Comparison of ENCODE assay signal across 17 mouse cellular contexts in genomic region chr8:104565457-104565798, GRCm38 (mm10). TPM values are rescaled to one million over a fixed set of nuclear protein-coding genes. Genes with fewer than 3 reads are reported as not detected.
DNase-seq lines count a peak whose midpoint lies in the region; ATAC-seq and TF ChIP-seq lines count a peak whose summit lies in the region.
"Had no signal": no experiment of that assay in that cellular context is flagged by ENCODE, and none has a peak within 500 bp of the region (broad histone marks: within the 10 kb centered on the region; RNA-seq: fewer than 3 reads in every experiment).

No protein-coding gene starts in this region.

- no peak for DNase-seq in heart, postnatal 0 days (ENCODE audit: low spot score)
- no peak for DNase-seq in heart, adult 18-20 months
- no peak for DNase-seq in midbrain, embryonic 14.5 days
- DNase-seq in embryo, embryonic 9.5 days (ENCODE audit: extremely low spot score), result no peak
- no peak for DNase-seq in adrenal gland, postnatal 10 days

- H3K4me3 ChIP-seq in heart, postnatal 0 days (ENCODE audit: low read depth, low read length), result no peak overlapping the region
- no peak overlapping the region for H3K4me3 ChIP-seq in midbrain, embryonic 13.5 days (replicated peaks)
- no peak overlapping the region for H3K4me3 ChIP-seq in midbrain, embryonic 14.5 days (replicated peaks; ENCODE audit: low read depth, low read length)
- H3K4me3 ChIP-seq in hindbrain, embryonic 15.5 days, result no peak overlapping the region
- H3K4me3 ChIP-seq in stomach, embryonic 15.5 days (replicated peaks), result no peak overlapping the region
- H3K4me3 ChIP-seq: limb, embryonic 15.5 days had no signal

- no peak overlapping the region for H3K4me2 ChIP-seq in heart, postnatal 0 days (ENCODE audit: low read depth, low read length)
- no peak overlapping the region for H3K4me2 ChIP-seq in midbrain, embryonic 13.5 days (replicated peaks)
- H3K4me2 ChIP-seq in midbrain, embryonic 14.5 days (ENCODE audit: low read length), result no peak overlapping the region
- H3K4me2 ChIP-seq in hindbrain, embryonic 15.5 days, result no peak overlapping the region
- no peak overlapping the region for H3K4me2 ChIP-seq in stomach, embryonic 15.5 days

- 90% methylated on average over 5 of the region's 5 CpGs for WGBS in heart, postnatal 0 days
- WGBS in midbrain, embryonic 13.5 days, result 97% methylated on average over 5 of the region's 5 CpGs
- WGBS in midbrain, embryonic 14.5 days, result 92% methylated on average over 5 of the region's 5 CpGs
- WGBS in hindbrain, embryonic 15.5 days, result 86% methylated on average over 5 of the region's 5 CpGs
- WGBS in stomach, embryonic 15.5 days, result 94% methylated on average over 5 of the region's 5 CpGs

- H3K36me3 ChIP-seq in heart, postnatal 0 days (replicated peaks; ENCODE audit: control insufficient read depth, insufficient read depth, low read length), result no peaks in the 10 kb centered on the region
- H3K36me3 ChIP-seq in midbrain, embryonic 13.5 days, result no peaks in the 10 kb centered on the region
- H3K36me3 ChIP-seq in midbrain, embryonic 14.5 days (ENCODE audit: control insufficient read depth, insufficient read depth, low read length), result no peaks in the 10 kb centered on the region
- H3K36me3 ChIP-seq in hindbrain, embryonic 15.5 days, result no peaks in the 10 kb centered on the region
- H3K36me3 ChIP-seq in stomach, embryonic 15.5 days, result no peaks in the 10 kb centered on the region
- H3K36me3 ChIP-seq: limb, embryonic 15.5 days had no signal

- ATAC-seq in heart, postnatal 0 days (ENCODE audit: insufficient read depth, low read depth), result peak; percentile 21; the same call in 1 of the 2 replicates
- ATAC-seq in midbrain, embryonic 13.5 days, result peak; percentile 34
- no peak for ATAC-seq in midbrain, embryonic 14.5 days (ENCODE audit: low FRiP score, low TSS enrichment)
- peak; percentile 11; the same call in 1 of the 2 replicates for ATAC-seq in hindbrain, embryonic 15.5 days (ENCODE audit: low FRiP score, low read depth)
- ATAC-seq in stomach, embryonic 15.5 days (ENCODE audit: insufficient read depth, low FRiP score, low read depth), result 0 out of 2 replicates have a peak, but pooled peaks have one; percentile 9

- H3K9me3 ChIP-seq in heart, postnatal 0 days (replicated peaks; ENCODE audit: control insufficient read depth, low read length), result no peaks in the 10 kb centered on the region
- H3K9me3 ChIP-seq in midbrain, embryonic 13.5 days, result no peaks in the 10 kb centered on the region
- H3K9me3 ChIP-seq in midbrain, embryonic 14.5 days (ENCODE audit: control insufficient read depth, low read length), result no peaks in the 10 kb centered on the region
- no peaks in the 10 kb centered on the region for H3K9me3 ChIP-seq in hindbrain, embryonic 15.5 days
- H3K9me3 ChIP-seq in stomach, embryonic 15.5 days, result no peaks in the 10 kb centered on the region
- H3K9me3 ChIP-seq: limb, embryonic 15.5 days had no signal

- no peak overlapping the region for H3K9ac ChIP-seq in heart, postnatal 0 days (replicated peaks; ENCODE audit: low read depth, low read length)
- H3K9ac ChIP-seq in midbrain, embryonic 13.5 days (replicated peaks), result no peak overlapping the region
- H3K9ac ChIP-seq in midbrain, embryonic 14.5 days (replicated peaks; ENCODE audit: low read length), result no peak overlapping the region
- no peak overlapping the region for H3K9ac ChIP-seq in hindbrain, embryonic 15.5 days
- H3K9ac ChIP-seq in stomach, embryonic 15.5 days, result no peak overlapping the region
- H3K9ac ChIP-seq: limb, embryonic 15.5 days had no signal

- no peak for TF ChIP-seq EP300 in heart, postnatal 0 days (IDR thresholded peaks at IDR 0.05; ENCODE audit: low read depth)

- no peak for TF ChIP-seq CTCF in heart, postnatal 0 days (IDR thresholded peaks at IDR 0.05; ENCODE audit: low read depth)

- peaks cover 3% of the 10 kb centered on the region; the same call in 1 of the 2 replicates for H3K4me1 ChIP-seq in heart, postnatal 0 days (ENCODE audit: control insufficient read depth, insufficient read depth)
- no peaks in the 10 kb centered on the region for H3K4me1 ChIP-seq in midbrain, embryonic 13.5 days (replicated peaks)
- peaks cover under 1% of the 10 kb centered on the region; the same call in 1 of the 2 replicates for H3K4me1 ChIP-seq in midbrain, embryonic 14.5 days (ENCODE audit: control insufficient read depth, insufficient read depth, low read length)
- H3K4me1 ChIP-seq in hindbrain, embryonic 15.5 days (replicated peaks), result no peaks in the 10 kb centered on the region
- H3K4me1 ChIP-seq in stomach, embryonic 15.5 days, result 0 out of 2 replicates have a peak, but pooled peaks cover 2% of the 10 kb centered on the region

- H3K27ac ChIP-seq in heart, postnatal 0 days (ENCODE audit: low read depth), result no peak overlapping the region
- no peak overlapping the region for H3K27ac ChIP-seq in midbrain, embryonic 13.5 days
- no peak overlapping the region for H3K27ac ChIP-seq in midbrain, embryonic 14.5 days (replicated peaks; ENCODE audit: low read depth, low read length)
- H3K27ac ChIP-seq in hindbrain, embryonic 15.5 days (replicated peaks), result no peak overlapping the region
- no peak overlapping the region for H3K27ac ChIP-seq in stomach, embryonic 15.5 days
- H3K27ac ChIP-seq: limb, embryonic 15.5 days; macrophage had no signal

- no peaks in the 10 kb centered on the region for H3K27me3 ChIP-seq in heart, postnatal 0 days (ENCODE audit: control insufficient read depth, insufficient read depth, low read length)
- H3K27me3 ChIP-seq in midbrain, embryonic 13.5 days, result no peaks in the 10 kb centered on the region
- H3K27me3 ChIP-seq in midbrain, embryonic 14.5 days (ENCODE audit: control insufficient read depth, insufficient read depth, low read length), result no peaks in the 10 kb centered on the region
- H3K27me3 ChIP-seq in hindbrain, embryonic 15.5 days, result no peaks in the 10 kb centered on the region
- no peaks in the 10 kb centered on the region for H3K27me3 ChIP-seq in stomach, embryonic 15.5 days (replicated peaks)
- H3K27me3 ChIP-seq: limb, embryonic 15.5 days; Patski had no signal

RNA-seq across cellular contexts. Expression of gene Pdp2, which starts 25.8 kb away (rescaled TPM):
- 4.0 and 4.2 TPM in 2 replicates for total RNA-seq in heart, postnatal 0 days (2014; rRNA removed; ENCODE audit: low replicate concordance)
- 5.7 and 6.1 TPM in 2 replicates for polyA plus RNA-seq in heart, postnatal 0 days (2015; fragmentation: Nextera tagmentation; extraction: Ambion mirVana)
- 10 to 100 TPM; 18.1 to 22.5 TPM for total RNA-seq in heart, adult 18-20 months (2021)
- 17.4 and 19.8 TPM in 2 replicates for polyA plus RNA-seq in midbrain, embryonic 13.5 days (2015; fragmentation: Nextera tagmentation; extraction: Ambion mirVana)
- 17.2 and 18.2 TPM in 2 replicates for polyA plus RNA-seq in midbrain, embryonic 14.5 days (2014; fragmentation: Nextera tagmentation; extraction: Ambion mirVana)
- polyA plus RNA-seq in hindbrain, embryonic 15.5 days (2015; fragmentation: Nextera tagmentation; extraction: Ambion mirVana), result 17.9 and 20.6 TPM in 2 replicates
- 11.8 and 13.4 TPM in 2 replicates for polyA plus RNA-seq in stomach, embryonic 15.5 days (2015; fragmentation: Nextera tagmentation; extraction: Ambion mirVana)
- 10 to 100 TPM; 25.1 to 32.4 TPM for total RNA-seq in adrenal gland, postnatal 10 days (2021)

RNA-seq across cellular contexts. Expression of gene Car7, which starts 30.9 kb away (rescaled TPM):
- total RNA-seq in heart, postnatal 0 days (2014; rRNA removed; ENCODE audit: low replicate concordance), result 0.99 and 2.3 TPM in 2 replicates
- polyA plus RNA-seq in heart, postnatal 0 days (2015; fragmentation: Nextera tagmentation; extraction: Ambion mirVana), result 3.0 and 3.6 TPM in 2 replicates
- total RNA-seq in heart, adult 18-20 months (2021), result 1 to 10 TPM; 1.5 to 2.7 TPM
- polyA plus RNA-seq in midbrain, embryonic 13.5 days (2015; fragmentation: Nextera tagmentation; extraction: Ambion mirVana), result 1.7 and 2.2 TPM in 2 replicates
- polyA plus RNA-seq in midbrain, embryonic 14.5 days (2014; fragmentation: Nextera tagmentation; extraction: Ambion mirVana), result 2.7 and 3.6 TPM in 2 replicates
- 2.7 and 4.0 TPM in 2 replicates for polyA plus RNA-seq in hindbrain, embryonic 15.5 days (2015; fragmentation: Nextera tagmentation; extraction: Ambion mirVana)
- 1.0 TPM in 2 replicates for polyA plus RNA-seq in stomach, embryonic 15.5 days (2015; fragmentation: Nextera tagmentation; extraction: Ambion mirVana)
- 1 to 10 TPM; 3.0 to 3.2 TPM for total RNA-seq in adrenal gland, postnatal 10 days (2021)

RNA-seq across cellular contexts. Expression of gene Nae1, which starts 31.0 kb away (rescaled TPM):
- total RNA-seq in heart, postnatal 0 days (2014; rRNA removed; ENCODE audit: low replicate concordance), result 28.9 and 45.5 TPM in 2 replicates
- polyA plus RNA-seq in heart, postnatal 0 days (2015; fragmentation: Nextera tagmentation; extraction: Ambion mirVana), result 66.3 and 66.6 TPM in 2 replicates
- 10 to 100 TPM; 26.8 to 34.9 TPM for total RNA-seq in heart, adult 18-20 months (2021)
- polyA plus RNA-seq in midbrain, embryonic 13.5 days (2015; fragmentation: Nextera tagmentation; extraction: Ambion mirVana), result 107 and 117 TPM in 2 replicates
- 113 and 122 TPM in 2 replicates for polyA plus RNA-seq in midbrain, embryonic 14.5 days (2014; fragmentation: Nextera tagmentation; extraction: Ambion mirVana)
- 103 and 107 TPM in 2 replicates for polyA plus RNA-seq in hindbrain, embryonic 15.5 days (2015; fragmentation: Nextera tagmentation; extraction: Ambion mirVana)
- 84.4 and 91.2 TPM in 2 replicates for polyA plus RNA-seq in stomach, embryonic 15.5 days (2015; fragmentation: Nextera tagmentation; extraction: Ambion mirVana)
- 10 to 100 TPM; 30.4 to 35.0 TPM for total RNA-seq in adrenal gland, postnatal 10 days (2021)

RNA-seq across cellular contexts. Expression of gene Terb1, which starts 55.7 kb away (rescaled TPM):
- total RNA-seq in heart, postnatal 0 days (2014; rRNA removed; ENCODE audit: low replicate concordance), result 0.15 TPM in 1 of 2 replicates, not detected in the other
- 0.05 and 0.07 TPM in 2 replicates for polyA plus RNA-seq in heart, postnatal 0 days (2015; fragmentation: Nextera tagmentation; extraction: Ambion mirVana)
- total RNA-seq in heart, adult 18-20 months (2021), result not detected
- polyA plus RNA-seq in midbrain, embryonic 13.5 days (2015; fragmentation: Nextera tagmentation; extraction: Ambion mirVana), result 0.18 and 0.27 TPM in 2 replicates
- 0.38 and 0.53 TPM in 2 replicates for polyA plus RNA-seq in midbrain, embryonic 14.5 days (2014; fragmentation: Nextera tagmentation; extraction: Ambion mirVana)
- polyA plus RNA-seq in hindbrain, embryonic 15.5 days (2015; fragmentation: Nextera tagmentation; extraction: Ambion mirVana), result 0.62 and 0.65 TPM in 2 replicates
- 0.21 and 0.32 TPM in 2 replicates for polyA plus RNA-seq in stomach, embryonic 15.5 days (2015; fragmentation: Nextera tagmentation; extraction: Ambion mirVana)
- total RNA-seq in adrenal gland, postnatal 10 days (2021), result under 1 TPM; 0.09 to 0.12 TPM
- total RNA-seq: CH12.LX; gastrocnemius, postnatal 10 days had no signal
- polyA plus RNA-seq: heart, embryonic 14.5 days; macrophage had no signal

RNA-seq across cellular contexts. Expression of gene Cdh16, which starts 58.8 kb away (rescaled TPM):
- 8.3 and 8.9 TPM in 2 replicates for total RNA-seq in heart, postnatal 0 days (2014; rRNA removed; ENCODE audit: low replicate concordance)
- polyA plus RNA-seq in heart, postnatal 0 days (2015; fragmentation: Nextera tagmentation; extraction: Ambion mirVana), result 11.4 and 13.1 TPM in 2 replicates
- total RNA-seq in heart, adult 18-20 months (2021), result 1 to 10 TPM; 3.9 to 5.2 TPM
- not detected in 2 replicates for polyA plus RNA-seq in midbrain, embryonic 13.5 days (2015; fragmentation: Nextera tagmentation; extraction: Ambion mirVana)
- polyA plus RNA-seq in midbrain, embryonic 14.5 days (2014; fragmentation: Nextera tagmentation; extraction: Ambion mirVana), result not detected in 2 replicates
- not detected in 2 replicates for polyA plus RNA-seq in hindbrain, embryonic 15.5 days (2015; fragmentation: Nextera tagmentation; extraction: Ambion mirVana)
- 0.92 and 2.7 TPM in 2 replicates for polyA plus RNA-seq in stomach, embryonic 15.5 days (2015; fragmentation: Nextera tagmentation; extraction: Ambion mirVana)
- under 1 TPM; 0.12 to 0.66 TPM for total RNA-seq in adrenal gland, postnatal 10 days (2021)
- total RNA-seq: CH12.LX; left cerebral cortex, adult 18-20 months had no signal
- polyA plus RNA-seq: cortical plate, adult 2 months; intestine, postnatal 0 days; macrophage had no signal
